Mouse (Mus musculus): ENCODE measurements around the gene Gamt. TPM values are rescaled to one million over a fixed set of nuclear protein-coding genes. Genes with fewer than 3 reads are reported as not detected.

The Gamt gene
- polyA plus RNA-seq, 1 experiment from 2014 or later, result 30.7 TPM

- Histone ChIP-seq H3K27ac (peak overlapping the region; percentile 70), H3K36me3 (peaks cover 26% of the 10 kb centered on the region), H3K27me3 (no peaks in the 10 kb centered on the region), H3K4me2 (peak overlapping the region; percentile 79), H3K9ac (replicated peaks) (peak overlapping the region; percentile 97), H3K4me3 (replicated peaks) (peak overlapping the region; percentile 93), H3K9me3 (no peaks in the 10 kb centered on the region), H3K4me1 (replicated peaks) (peaks cover 47% of the 10 kb centered on the region)
- no peak for ATAC-seq (ENCODE audit: insufficient number of reproducible peaks, insufficient read depth, low FRiP score, low TSS enrichment, low read depth)
- 1% methylated on average over 18 of the region's 18 CpGs for WGBS
Measured at GRCm38 (mm10) chr10:80265149-80265486, 4.3 kb upstream of the Gamt start.

DNA sequence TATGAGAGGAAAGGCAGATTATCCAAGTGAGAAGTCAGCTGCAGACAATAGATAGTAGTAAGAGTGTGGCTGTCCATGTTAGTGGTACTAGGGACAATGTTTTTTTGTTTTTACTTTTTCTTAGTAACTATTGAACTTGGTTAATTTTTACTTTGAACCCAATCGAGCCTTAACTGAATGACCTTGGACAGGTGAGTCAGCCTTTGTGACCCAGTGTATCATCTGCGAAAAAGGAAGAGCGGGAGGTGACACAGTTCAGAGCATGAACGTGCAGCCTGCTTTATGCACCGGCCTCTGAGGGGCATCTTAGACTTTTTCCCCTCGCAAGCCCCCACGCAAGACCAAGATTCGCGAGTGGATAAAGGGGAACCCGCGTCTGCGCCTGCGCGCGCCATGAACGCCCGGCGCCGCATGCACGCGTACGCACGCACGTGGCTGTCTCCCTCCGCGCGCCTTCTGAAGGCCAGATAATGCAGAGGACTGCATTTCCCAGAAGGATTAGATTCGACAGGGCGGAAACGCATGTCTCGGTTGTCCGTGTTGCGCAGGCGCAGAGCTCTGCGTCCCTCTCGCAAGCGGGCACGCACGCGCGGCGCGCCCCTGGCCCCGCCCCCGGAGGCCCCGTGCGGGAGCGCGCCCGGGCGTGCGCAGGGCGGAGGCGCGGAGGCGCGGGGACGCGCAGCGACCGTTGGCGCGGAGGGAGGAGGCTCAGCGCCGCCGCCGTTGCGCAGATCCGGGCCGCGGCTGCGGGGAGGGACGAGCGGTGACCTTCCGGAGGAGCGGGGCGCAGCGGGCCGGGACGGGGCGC is 3.7 kb upstream of the Gamt start:
- Histone ChIP-seq H3K9me3 (no peaks in the 10 kb centered on the region), H3K4me3 (replicated peaks) (peak overlapping the region; percentile 93), H3K4me1 (replicated peaks) (peaks cover 52% of the 10 kb centered on the region), H3K27ac (peak overlapping the region; percentile 70), H3K27me3 (no peaks in the 10 kb centered on the region), H3K4me2 (peak overlapping the region; percentile 79), H3K9ac (replicated peaks) (peak overlapping the region; percentile 97), H3K36me3 (peaks cover 21% of the 10 kb centered on the region)
- ATAC-seq (ENCODE audit: insufficient number of reproducible peaks, insufficient read depth, low FRiP score, low TSS enrichment, low read depth), result no peak
- WGBS, result 2% methylated on average over 80 of the region's 81 CpGs

- ATAC-seq (ENCODE audit: insufficient number of reproducible peaks, insufficient read depth, low FRiP score, low TSS enrichment, low read depth), result no peak
- Histone ChIP-seq H3K4me1 (replicated peaks) (peaks cover 49% of the 10 kb centered on the region), H3K27ac (no peak overlapping the region), H3K9me3 (no peaks in the 10 kb centered on the region), H3K4me2 (no peak overlapping the region), H3K36me3 (peaks cover 23% of the 10 kb centered on the region), H3K9ac (replicated peaks) (no peak overlapping the region), H3K27me3 (no peaks in the 10 kb centered on the region), H3K4me3 (replicated peaks) (no peak overlapping the region)
- WGBS, result 92% methylated on average over 10 of the region's 10 CpGs
Measured at GRCm38 (mm10) chr10:80262776-80263365, 2.1 kb upstream of the Gamt start.

- ATAC-seq (ENCODE audit: insufficient number of reproducible peaks, insufficient read depth, low FRiP score, low TSS enrichment, low read depth), result no peak
- peaks cover 21% of the 10 kb centered on the region for H3K36me3 ChIP-seq
- peak overlapping the region; percentile 52 for H3K4me3 ChIP-seq (replicated peaks)
- WGBS, result 77% methylated on average over 12 of the region's 12 CpGs
- H3K9me3 ChIP-seq, result no peaks in the 10 kb centered on the region
- peak overlapping the region; percentile 96 for H3K27ac ChIP-seq
- H3K4me2 ChIP-seq, result peak overlapping the region; percentile 94
- H3K27me3 ChIP-seq, result no peaks in the 10 kb centered on the region
- H3K9ac ChIP-seq (replicated peaks), result no peak overlapping the region
- peaks cover 42% of the 10 kb centered on the region for H3K4me1 ChIP-seq (replicated peaks)
Measured at GRCm38 (mm10) chr10:80262169-80262568, 1.4 kb upstream of the Gamt start.

DNA sequence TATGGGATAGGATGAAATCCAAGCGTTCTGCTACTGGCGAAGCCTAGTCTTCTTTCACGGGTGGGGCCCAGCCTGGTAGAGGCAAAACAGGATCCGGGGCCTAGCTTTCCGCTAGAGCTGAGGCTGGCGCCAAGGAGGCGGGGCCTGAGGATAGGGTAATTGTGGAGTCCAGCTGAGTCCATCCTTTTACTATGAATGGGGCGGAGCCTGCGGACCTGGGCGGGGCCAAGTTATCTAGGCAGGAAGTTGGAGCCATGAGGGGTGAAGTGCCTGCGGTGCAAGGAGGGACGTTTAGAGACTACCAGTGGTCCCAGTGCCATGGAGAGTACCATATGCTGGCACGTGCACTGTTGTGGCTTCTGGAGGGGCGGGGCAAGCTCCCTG is 765 bp upstream of the Gamt start:
- Histone ChIP-seq H3K4me3 (replicated peaks) (peak overlapping the region; percentile 52), H3K4me1 (replicated peaks) (peaks cover 36% of the 10 kb centered on the region), H3K4me2 (peak overlapping the region; percentile 94), H3K27me3 (no peaks in the 10 kb centered on the region), H3K9ac (replicated peaks) (peak overlapping the region; percentile 65), H3K36me3 (peaks cover 25% of the 10 kb centered on the region), H3K9me3 (no peaks in the 10 kb centered on the region), H3K27ac (peak overlapping the region; percentile 96)
- ATAC-seq (ENCODE audit: insufficient number of reproducible peaks, insufficient read depth, low FRiP score, low TSS enrichment, low read depth), result no peak; the same call in 1 of the 2 replicates
- 1% methylated on average over 14 of the region's 14 CpGs for WGBS

DNA sequence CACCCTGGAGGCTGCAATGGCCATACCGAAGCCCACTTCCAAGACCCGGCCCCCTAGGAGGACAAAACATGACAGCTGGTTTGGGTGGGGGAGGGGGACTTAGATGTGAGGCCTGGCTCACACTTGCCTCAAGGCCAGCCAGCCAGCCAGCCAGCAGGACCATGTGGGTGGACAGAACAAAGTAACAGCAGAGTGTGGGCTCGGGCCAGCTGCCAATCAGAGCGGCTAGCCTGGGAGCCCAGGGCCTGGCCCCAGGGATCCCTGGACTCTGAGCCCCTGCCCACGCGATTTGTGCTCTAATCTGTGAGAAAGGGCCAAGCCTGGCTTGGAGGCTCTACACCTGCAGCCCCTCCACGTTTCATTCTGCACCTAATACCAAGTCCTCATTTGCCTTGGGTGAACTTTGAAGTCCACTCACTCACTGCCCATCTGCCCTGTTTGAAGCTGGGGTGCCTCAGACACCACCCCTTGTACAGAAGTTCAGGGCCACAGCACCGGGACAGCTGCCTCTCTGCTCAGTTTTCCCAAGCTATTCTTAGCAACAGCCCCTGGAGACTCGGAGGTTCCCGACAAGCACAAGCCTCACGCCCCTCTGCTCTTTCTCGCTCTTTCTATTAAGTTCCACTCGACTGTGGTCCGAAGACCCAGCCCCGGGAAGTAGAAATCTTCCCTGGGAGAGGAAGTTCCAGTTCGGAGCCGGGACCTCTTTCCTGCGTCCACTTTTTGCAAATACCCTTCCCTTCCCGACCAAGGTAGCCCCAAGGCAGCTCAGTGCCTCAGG is 761 bp downstream of the Gamt start:
- peaks cover 25% of the 10 kb centered on the region for H3K4me1 ChIP-seq (replicated peaks)
- WGBS, result 7% methylated on average over 19 of the region's 19 CpGs

DNA sequence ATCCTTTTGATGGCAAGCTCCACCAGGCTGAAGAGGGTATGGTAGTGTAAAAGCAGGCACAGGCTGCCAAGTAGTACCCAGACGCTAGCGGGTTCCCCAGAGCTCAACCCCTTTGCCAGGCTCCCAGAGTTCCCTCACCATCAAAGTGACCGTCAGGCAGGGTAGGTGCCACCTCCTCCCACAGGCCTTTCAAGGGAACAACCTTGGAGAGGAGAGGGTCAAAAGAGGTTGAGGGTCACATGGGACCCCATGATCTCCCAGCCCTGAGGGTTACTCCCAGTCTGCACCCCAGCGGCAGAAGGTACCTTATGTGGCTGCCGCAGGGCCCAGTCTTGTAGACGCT is 1.4 kb downstream of the Gamt start:
- H3K4me2 ChIP-seq, result peak overlapping the region; percentile 94
- no peaks in the 10 kb centered on the region for H3K9me3 ChIP-seq
- H3K4me1 ChIP-seq (replicated peaks), result peaks cover 25% of the 10 kb centered on the region
- 77% methylated on average over 6 of the region's 6 CpGs for WGBS
- H3K27me3 ChIP-seq, result no peaks in the 10 kb centered on the region
- H3K36me3 ChIP-seq, result peaks cover 47% of the 10 kb centered on the region
- H3K27ac ChIP-seq, result no peak overlapping the region
- H3K9ac ChIP-seq (replicated peaks), result peak overlapping the region; percentile 65; the same call in 1 of the 2 replicates
- peak overlapping the region; percentile 52 for H3K4me3 ChIP-seq (replicated peaks)
- no peak for ATAC-seq (ENCODE audit: insufficient number of reproducible peaks, insufficient read depth, low FRiP score, low TSS enrichment, low read depth)

More for the DNA sequence above, 761 bp downstream of the Gamt start:
- ATAC-seq (ENCODE audit: insufficient number of reproducible peaks, insufficient read depth, low FRiP score, low TSS enrichment, low read depth), result no peak
- Histone ChIP-seq H3K9ac (replicated peaks) (peak overlapping the region; percentile 65), H3K27ac (peak overlapping the region; percentile 96), H3K36me3 (peaks cover 41% of the 10 kb centered on the region), H3K27me3 (no peaks in the 10 kb centered on the region), H3K4me3 (replicated peaks) (peak overlapping the region; percentile 52), H3K4me2 (peak overlapping the region; percentile 94), H3K9me3 (no peaks in the 10 kb centered on the region)

DNA sequence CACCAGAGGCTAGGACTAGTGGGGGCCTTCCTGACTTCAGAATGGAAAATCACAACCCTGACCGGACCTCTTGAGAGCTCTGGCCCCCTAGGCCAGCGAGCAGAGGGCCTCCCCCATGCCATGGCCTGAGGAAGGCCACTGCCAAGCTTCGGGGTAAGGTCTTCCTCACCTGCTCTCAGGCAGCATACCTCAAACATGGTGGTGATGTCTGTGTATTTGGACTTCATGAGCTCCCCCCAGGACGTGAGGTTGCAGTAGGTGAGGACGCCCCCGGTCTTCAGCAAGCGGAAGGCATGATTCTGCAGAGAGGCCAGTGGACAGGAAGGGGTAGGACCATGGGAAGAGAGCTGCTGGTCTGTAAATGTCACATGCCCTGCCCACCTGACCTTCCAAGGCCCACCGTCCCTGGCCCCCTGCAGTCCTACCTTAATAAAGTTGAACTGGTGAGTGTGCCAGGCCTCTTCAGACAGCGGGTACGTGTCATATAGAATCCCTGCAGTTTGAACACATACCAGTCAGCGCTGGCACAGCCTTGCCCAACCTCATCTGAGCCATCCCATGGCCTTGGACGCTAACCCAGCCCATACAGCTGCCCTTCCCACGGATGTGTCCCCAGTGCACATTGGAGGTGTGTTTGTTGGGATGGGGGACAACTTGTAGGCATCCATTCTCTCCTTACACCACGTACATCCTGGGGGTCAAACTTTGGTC is 1.9 kb downstream of the Gamt start:
- peak overlapping the region; percentile 94; the same call in 1 of the 2 replicates for H3K4me2 ChIP-seq
- WGBS, result 92% methylated on average over 14 of the region's 14 CpGs
- H3K4me3 ChIP-seq (replicated peaks), result no peak overlapping the region
- H3K27me3 ChIP-seq, result no peaks in the 10 kb centered on the region
- no peak overlapping the region for H3K27ac ChIP-seq
- H3K9ac ChIP-seq (replicated peaks), result no peak overlapping the region
- H3K4me1 ChIP-seq (replicated peaks), result peaks cover 25% of the 10 kb centered on the region
- H3K9me3 ChIP-seq, result no peaks in the 10 kb centered on the region
- no peak for ATAC-seq (ENCODE audit: insufficient number of reproducible peaks, insufficient read depth, low FRiP score, low TSS enrichment, low read depth)
- peaks cover 52% of the 10 kb centered on the region for H3K36me3 ChIP-seq

GRCm38 (mm10) chr10:80257936-80258335 is 2.9 kb downstream of the Gamt start:
- Histone ChIP-seq H3K27me3 (no peaks in the 10 kb centered on the region), H3K4me2 (peak overlapping the region; percentile 94; the same call in 1 of the 2 replicates), H3K27ac (no peak overlapping the region), H3K4me3 (replicated peaks) (no peak overlapping the region), H3K36me3 (peaks cover 61% of the 10 kb centered on the region), H3K9ac (replicated peaks) (no peak overlapping the region), H3K9me3 (no peaks in the 10 kb centered on the region), H3K4me1 (replicated peaks) (peaks cover 25% of the 10 kb centered on the region)
- ATAC-seq (ENCODE audit: insufficient number of reproducible peaks, insufficient read depth, low FRiP score, low TSS enrichment, low read depth), result no peak
- WGBS, result 83% methylated on average over 2 of the region's 2 CpGs

GRCm38 (mm10) chr10:80255881-80256535 is 4.8 kb downstream of the Gamt start:
- H3K27me3 ChIP-seq, result no peaks in the 10 kb centered on the region
- H3K4me1 ChIP-seq (replicated peaks), result peaks cover 18% of the 10 kb centered on the region
- H3K9ac ChIP-seq (replicated peaks), result 0 out of 2 replicates have a peak overlapping the region, but pooled peaks have one; percentile 23
- no peak overlapping the region for H3K4me3 ChIP-seq (replicated peaks)
- 86% methylated on average over 5 of the region's 5 CpGs for WGBS
- H3K36me3 ChIP-seq, result peaks cover 64% of the 10 kb centered on the region
- no peak overlapping the region for H3K4me2 ChIP-seq
- no peak overlapping the region for H3K27ac ChIP-seq
- H3K9me3 ChIP-seq, result no peaks in the 10 kb centered on the region
- ATAC-seq (ENCODE audit: insufficient number of reproducible peaks, insufficient read depth, low FRiP score, low TSS enrichment, low read depth), result no peak
